Mouse (Mus musculus): ENCODE measurements around the gene Gpr18. TPM values are rescaled to one million over a fixed set of nuclear protein-coding genes. Genes with fewer than 3 reads are reported as not detected.
A peak's percentile ranks its signal among the peaks of the same experiment; 100 is the strongest.
"Not testable (repeated sequence)": the region's sequence is repeated elsewhere in the genome, so short reads cannot be mapped to it uniquely, and the experiment has no call there.

The Gpr18 gene
- polyA plus RNA-seq, 1 experiment from 2014 or later: 0.15 TPM

GRCm38 (mm10) chr14:121877640-121878039 is 37.9 kb downstream of the Gpr18 start:
- ATAC-seq (ENCODE audit: insufficient number of reproducible peaks, low FRiP score, low TSS enrichment, low read depth): no peak
- WGBS: 25% methylated on average over 8 of the region's 8 CpGs
- H3K9me3 ChIP-seq: no peaks in the 10 kb centered on the region

GRCm38 (mm10) chr14:121876860-121877259 is 38.7 kb downstream of the Gpr18 start:
- Histone ChIP-seq H3K36me3 (0 out of 2 replicates have a peak, but pooled peaks cover 2% of the 10 kb centered on the region), H3K4me3 (no peak overlapping the region), H3K27me3 (no peaks in the 10 kb centered on the region), H3K4me1 (peaks cover 8% of the 10 kb centered on the region; the same call in 1 of the 2 replicates), H3K9ac (no peak overlapping the region), H3K27ac (no peak overlapping the region), H3K9me3 (no peaks in the 10 kb centered on the region), H3K4me2 (no peak overlapping the region)
- ATAC-seq (ENCODE audit: insufficient number of reproducible peaks, low FRiP score, low TSS enrichment, low read depth): no peak
- 80% methylated on average over 2 of the region's 2 CpGs for WGBS

More at GRCm38 (mm10) chr14:121877640-121878039, 37.9 kb downstream of the Gpr18 start:
- 0 out of 2 replicates have a peak, but pooled peaks cover 2% of the 10 kb centered on the region for H3K36me3 ChIP-seq
- H3K4me3 ChIP-seq: peak overlapping the region; percentile 96
- peaks cover 8% of the 10 kb centered on the region; the same call in 1 of the 2 replicates for H3K4me1 ChIP-seq
- H3K4me2 ChIP-seq: peak overlapping the region; percentile 85
- peak overlapping the region; percentile 56; the same call in 1 of the 2 replicates for H3K9ac ChIP-seq
- no peaks in the 10 kb centered on the region for H3K27me3 ChIP-seq
- peak overlapping the region; percentile 94 for H3K27ac ChIP-seq

- H3K4me2 ChIP-seq; H3K36me3 ChIP-seq; H3K4me1 ChIP-seq; H3K9me3 ChIP-seq; H3K9ac ChIP-seq; ATAC-seq (ENCODE audit: insufficient number of reproducible peaks, low FRiP score, low TSS enrichment, low read depth); H3K27ac ChIP-seq; H3K4me3 ChIP-seq; H3K27me3 ChIP-seq: not testable (repeated sequence)
- WGBS: 69% methylated on average over 2 of the region's 2 CpGs
Observed at GRCm38 (mm10) chr14:121876190-121876589, 39.4 kb downstream of the Gpr18 start.

GRCm38 (mm10) chr14:121873646-121874045 is 41.9 kb downstream of the Gpr18 start:
- Histone ChIP-seq H3K27ac (no peak overlapping the region), H3K4me3 (no peak overlapping the region), H3K4me2 (no peak overlapping the region), H3K27me3 (no peaks in the 10 kb centered on the region), H3K4me1 (no peaks in the 10 kb centered on the region; the same call in 1 of the 2 replicates), H3K36me3 (no peaks in the 10 kb centered on the region), H3K9me3 (no peaks in the 10 kb centered on the region), H3K9ac (no peak overlapping the region)
- WGBS: 85% methylated on average over 4 of the region's 4 CpGs
- ATAC-seq (ENCODE audit: insufficient number of reproducible peaks, low FRiP score, low TSS enrichment, low read depth): no peak

- ATAC-seq (ENCODE audit: insufficient number of reproducible peaks, low FRiP score, low TSS enrichment, low read depth): no peak
- WGBS: 67% methylated on average over 2 of the region's 2 CpGs
- H3K4me3 ChIP-seq: no peak overlapping the region
- no peaks in the 10 kb centered on the region for H3K36me3 ChIP-seq
- H3K27me3 ChIP-seq: no peaks in the 10 kb centered on the region
- H3K9me3 ChIP-seq: no peaks in the 10 kb centered on the region
- no peak overlapping the region for H3K27ac ChIP-seq
- H3K4me2 ChIP-seq: no peak overlapping the region
- H3K4me1 ChIP-seq: no peaks in the 10 kb centered on the region; the same call in 1 of the 2 replicates
- H3K9ac ChIP-seq: no peak overlapping the region
Observed at GRCm38 (mm10) chr14:121873172-121873571, 42.4 kb downstream of the Gpr18 start.

GRCm38 (mm10) chr14:121872760-121873159 is 42.8 kb downstream of the Gpr18 start:
- 84% methylated on average over 1 of the region's 1 CpGs for WGBS
- ATAC-seq (ENCODE audit: insufficient number of reproducible peaks, low FRiP score, low TSS enrichment, low read depth): no peak
- H3K4me3 ChIP-seq: no peak overlapping the region

GRCm38 (mm10) chr14:121869111-121869510 is 46.5 kb downstream of the Gpr18 start:
- WGBS: 48% methylated on average over 1 of the region's 1 CpGs
- ATAC-seq (ENCODE audit: insufficient number of reproducible peaks, low FRiP score, low TSS enrichment, low read depth): peak; percentile 64; the same call in 1 of the 2 replicates
- no peaks in the 10 kb centered on the region for H3K4me1 ChIP-seq
- H3K9ac ChIP-seq: no peak overlapping the region
- no peaks in the 10 kb centered on the region for H3K9me3 ChIP-seq
- H3K27me3 ChIP-seq: no peaks in the 10 kb centered on the region
- no peak overlapping the region for H3K4me3 ChIP-seq
- H3K36me3 ChIP-seq: no peaks in the 10 kb centered on the region
- no peak overlapping the region for H3K4me2 ChIP-seq
- H3K27ac ChIP-seq: peak overlapping the region; percentile 69

More at GRCm38 (mm10) chr14:121872760-121873159, 42.8 kb downstream of the Gpr18 start:
- no peak overlapping the region for H3K9ac ChIP-seq
- H3K4me2 ChIP-seq: no peak overlapping the region
- no peaks in the 10 kb centered on the region for H3K27me3 ChIP-seq
- H3K4me1 ChIP-seq: no peaks in the 10 kb centered on the region; the same call in 1 of the 2 replicates
- H3K9me3 ChIP-seq: no peaks in the 10 kb centered on the region
- H3K27ac ChIP-seq: no peak overlapping the region
- H3K36me3 ChIP-seq: no peaks in the 10 kb centered on the region

- WGBS: 69% methylated on average over 3 of the region's 3 CpGs
- no peak for ATAC-seq (ENCODE audit: insufficient number of reproducible peaks, low FRiP score, low TSS enrichment, low read depth)
- no peaks in the 10 kb centered on the region for H3K36me3 ChIP-seq
- H3K9me3 ChIP-seq: no peaks in the 10 kb centered on the region
- H3K4me3 ChIP-seq: no peak overlapping the region
- H3K9ac ChIP-seq: no peak overlapping the region
- H3K4me1 ChIP-seq: no peaks in the 10 kb centered on the region
- H3K27me3 ChIP-seq: no peaks in the 10 kb centered on the region; the same call in 1 of the 2 replicates
- no peak overlapping the region for H3K4me2 ChIP-seq
- H3K27ac ChIP-seq: no peak overlapping the region
Observed at GRCm38 (mm10) chr14:121866574-121866973, 49.0 kb downstream of the Gpr18 start.

- H3K27me3 ChIP-seq; H3K4me3 ChIP-seq; ATAC-seq (ENCODE audit: insufficient number of reproducible peaks, low FRiP score, low TSS enrichment, low read depth); H3K36me3 ChIP-seq; H3K27ac ChIP-seq; H3K9ac ChIP-seq; H3K9me3 ChIP-seq; H3K4me2 ChIP-seq; H3K4me1 ChIP-seq: not testable (repeated sequence)
- WGBS: 13% methylated on average over 2 of the region's 2 CpGs
Observed at GRCm38 (mm10) chr14:121865162-121865561, 50.4 kb downstream of the Gpr18 start.

Other genes starting within 250 kb of the Gpr18 start
- gene Dock9, start 117.9 kb downstream of the Gpr18 start, polyA plus RNA-seq (2015; fragmentation: Nextera tagmentation; extraction: Ambion mirVana): 10.2 and 11.0 TPM in 2 replicates
- 65.2 and 69.5 TPM in 2 replicates for gene Ubac2, start 37.2 kb downstream of the Gpr18 start, polyA plus RNA-seq (2015; fragmentation: Nextera tagmentation; extraction: Ambion mirVana)
- gene Gpr183, start 49.4 kb upstream of the Gpr18 start, polyA plus RNA-seq (2015; fragmentation: Nextera tagmentation; extraction: Ambion mirVana): 3.9 and 5.0 TPM in 2 replicates
- gene Timm8a2, start 118.9 kb upstream of the Gpr18 start, polyA plus RNA-seq (2015; fragmentation: Nextera tagmentation; extraction: Ambion mirVana): not detected in 2 replicates
- gene Tm9sf2, start 191.3 kb upstream of the Gpr18 start, polyA plus RNA-seq (2015; fragmentation: Nextera tagmentation; extraction: Ambion mirVana): 169 and 173 TPM in 2 replicates